Mouse (Mus musculus): ENCODE measurements at regions not wholly inside any gene's neighbourhood (a gene's known extent, or its start where the extent isn't known, plus 50 kb on each side); places are given as distances from the start of the nearest gene placed in this dataset.

DNA sequence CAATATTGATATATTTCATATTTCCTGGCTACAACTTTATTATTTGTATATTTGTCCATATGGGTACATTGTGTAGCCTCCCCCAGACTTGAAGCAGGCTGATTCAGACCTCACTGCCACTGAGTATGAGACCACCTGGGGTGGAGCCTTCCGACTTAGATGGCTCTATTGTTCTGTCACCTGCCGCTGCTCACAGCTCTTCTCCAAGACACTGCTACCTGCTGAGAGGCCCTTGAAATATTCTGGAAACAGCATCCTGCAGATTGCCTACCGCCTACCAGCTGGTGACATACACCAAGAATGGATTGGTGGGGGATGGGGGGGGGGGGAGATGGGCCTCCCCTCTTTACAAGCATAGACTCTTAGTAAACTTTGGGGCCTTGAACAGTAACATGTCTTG, 2778.7 kb downstream of the Gm37988 start:
- intact Hi-C loops (cut with DNase I) = no loop called here
- no peak for DNase-seq

DNA sequence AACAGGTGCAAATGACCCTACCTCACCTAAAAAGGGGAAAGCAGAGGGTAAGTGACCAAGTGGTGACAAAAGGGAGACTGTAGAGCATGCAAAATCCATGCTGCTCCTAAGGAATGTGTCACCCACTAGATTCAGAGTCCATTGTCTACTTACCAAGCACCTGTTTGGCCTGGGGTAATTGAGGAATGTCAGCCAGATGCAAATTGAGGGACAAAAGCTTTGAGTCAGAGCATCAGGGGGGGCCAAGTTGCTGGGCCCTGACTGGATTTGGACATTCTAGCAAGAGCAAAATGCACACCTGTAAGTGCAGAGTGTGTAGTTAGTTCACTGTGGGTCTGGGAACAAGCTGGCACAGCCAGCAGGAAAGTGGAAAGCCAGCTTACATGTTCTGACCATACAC, 2783.6 kb downstream of the Gm37988 start:
- no peak for DNase-seq
- intact Hi-C loops (cut with DNase I) = no loop called here
